Mouse (Mus musculus) kidney, adult 8-10 months (tissue): ENCODE results near the gene Cblc.
A peak's percentile ranks its signal among the peaks of the same experiment; 100 is the strongest.

Source experiments
- DNase-seq, 2 experiments: peaks; one replicate each; pipeline ENCODE4 v3.0.0; 2022

Cblc gene

GRCm38 (mm10) chr7:19750217-19751069 lies 46.2 kb downstream of the Cblc start, which contains the start of gene Nectin2:
Gene Nectin2 (minus strand): TSS chr7:19750483.
- DNase-seq, result peak; percentile 88 to 90

GRCm38 (mm10) chr7:19749389-19750216 lies 47.0 kb downstream of the Cblc start:
- DNase-seq, result peak; percentile 99 to 100

GRCm38 (mm10) chr7:19748219-19749195 lies 48.1 kb downstream of the Cblc start:
- peak in 1 of 2 experiments; percentile 56 for DNase-seq

GRCm38 (mm10) chr7:19747420-19748218 lies 49.0 kb downstream of the Cblc start:
- peak; percentile 56 to 81 for DNase-seq

GRCm38 (mm10) chr7:19746426-19747201 lies 50.0 kb downstream of the Cblc start:
- DNase-seq, result no peak

GRCm38 (mm10) chr7:19745971-19746370 lies 50.6 kb downstream of the Cblc start:
- DNase-seq, result no peak

- peak; percentile 56 to 73 for DNase-seq
Observed at GRCm38 (mm10) chr7:19744590-19745385, 51.8 kb downstream of the Cblc start.

- DNase-seq, result no peak
Observed at GRCm38 (mm10) chr7:19743791-19744190, 52.8 kb downstream of the Cblc start.

- no peak for DNase-seq
Observed at GRCm38 (mm10) chr7:19742468-19742867, 54.1 kb downstream of the Cblc start.

- no peak for DNase-seq
Observed at GRCm38 (mm10) chr7:19741329-19742031, 55.1 kb downstream of the Cblc start.

GRCm38 (mm10) chr7:19740269-19740668 lies 56.3 kb downstream of the Cblc start:
- DNase-seq, result no peak

GRCm38 (mm10) chr7:19738771-19739170 lies 57.8 kb downstream of the Cblc start:
- no peak for DNase-seq

- DNase-seq, result no peak
Observed at GRCm38 (mm10) chr7:19736389-19737057, 60.1 kb downstream of the Cblc start.

GRCm38 (mm10) chr7:19734178-19734666 lies 62.4 kb downstream of the Cblc start:
- no peak for DNase-seq
